Mouse (Mus musculus) lung, postnatal 0 days (tissue): ENCODE data around the gene Mex3d. TPM values are rescaled to one million over a fixed set of nuclear protein-coding genes. Genes with fewer than 3 reads are reported as not detected.

Source experiments
- ATAC-seq: fragments of 200-750 bp; cut with Nextera tagmentation; 2 replicates; pipeline ENCODE4 v1.8.0; 2017; ENCODE audit warnings: moderate library complexity
- DNase-seq: peaks from one replicate; pipeline ENCODE4 v3.0.0-alpha.2; 2016; ENCODE audit warnings: low spot score
- H3K27ac ChIP-seq: fragments of 300-500 bp; sonication (generic); 2 replicates; pipeline ENCODE4 v1.5.1; 2014; ENCODE audit warnings: antibody characterized with exemption, mild to moderate bottlenecking, low read length, mixed read lengths
- H3K27me3 ChIP-seq: fragments of 300-500 bp; sonication (generic); replicated peaks from 2 replicates; pipeline ENCODE4 v1.6.1; 2014; ENCODE audit warnings: low read length, mixed read lengths; ENCODE audit not compliant: insufficient read depth
- H3K36me3 ChIP-seq: fragments of 300-500 bp; sonication (generic); 2 replicates; pipeline ENCODE4 v1.6.1; 2014; ENCODE audit warnings: low read length, mixed read lengths; ENCODE audit not compliant: insufficient read depth
- H3K4me1 ChIP-seq: fragments of 300-500 bp; sonication (generic); 2 replicates; pipeline ENCODE4 v1.6.1; 2014; ENCODE audit warnings: antibody characterized with exemption, low read depth, low read length, mixed read lengths; ENCODE audit not compliant: insufficient read depth
- H3K4me2 ChIP-seq: fragments of 300-500 bp; sonication (generic); replicated peaks from 2 replicates; pipeline ENCODE4 v1.6.1; 2014; ENCODE audit warnings: low read depth, mild to moderate bottlenecking, low read length, moderate library complexity, mixed read lengths
- H3K4me3 ChIP-seq: fragments of 300-500 bp; sonication (generic); 2 replicates; pipeline ENCODE4 v1.5.1; 2014; ENCODE audit warnings: low read depth, low read length
- H3K9ac ChIP-seq: fragments of 300-500 bp; sonication (generic); replicated peaks from 2 replicates; pipeline ENCODE4 v1.6.1; 2014; ENCODE audit warnings: low read depth, mild to moderate bottlenecking
- H3K9me3 ChIP-seq: fragments of 300-500 bp; sonication (generic); 2 replicates; pipeline ENCODE4 v1.6.1; 2016; ENCODE audit warnings: low read length, mixed read lengths
- CTCF ChIP-seq: IDR thresholded peaks from 2 replicates; pipeline ENCODE4 v1.5.1; 2016; ENCODE audit warnings: antibody characterized with exemption, mild to moderate bottlenecking
- EP300 ChIP-seq: IDR thresholded peaks from 2 replicates; pipeline ENCODE4 v1.6.1; 2016; ENCODE audit warnings: antibody characterized with exemption, mild to moderate bottlenecking, control low read depth
- WGBS: fragments of 180-500 bp; shearing (Covaris S2); extraction: QIAGEN DNeasy Blood & Tissue Kit; methylation state at CpG from one replicate; pipeline ENCODE4 v1.1.7; 2014; 5-methylcytosine and 5-hydroxymethylcytosine counted together
- polyA plus RNA-seq: library from polyadenylated mRNA; unstranded; fragments of >200 nt; fragmentation: Nextera tagmentation; extraction: Ambion mirVana; gene quantifications from 2 replicates; pipeline ENCODE4 v1.2.1, GENCODE M21; 2015

Mex3d gene
- polyA plus RNA-seq, 1 experiment from 2014 or later, result 6.0 TPM

- 37% methylated on average over 5 of the region's 5 CpGs for WGBS
- TF ChIP-seq CTCF (no peak), EP300 (no peak)
- no peaks in the 10 kb centered on the region for H3K27me3 ChIP-seq
- no peak overlapping the region for H3K4me2 ChIP-seq
- H3K4me1 ChIP-seq, result no peaks in the 10 kb centered on the region
- DNase-seq (no peak), ATAC-seq (no peak)
- no peaks in the 10 kb centered on the region for H3K9me3 ChIP-seq
- H3K27ac ChIP-seq, result no peak overlapping the region
- no peak overlapping the region for H3K4me3 ChIP-seq
- no peak overlapping the region for H3K9ac ChIP-seq
- H3K36me3 ChIP-seq, result no peaks in the 10 kb centered on the region
These were observed 19.5 kb downstream of the Mex3d start for GRCm38 (mm10) chr10:80367954-80368353.

DNA sequence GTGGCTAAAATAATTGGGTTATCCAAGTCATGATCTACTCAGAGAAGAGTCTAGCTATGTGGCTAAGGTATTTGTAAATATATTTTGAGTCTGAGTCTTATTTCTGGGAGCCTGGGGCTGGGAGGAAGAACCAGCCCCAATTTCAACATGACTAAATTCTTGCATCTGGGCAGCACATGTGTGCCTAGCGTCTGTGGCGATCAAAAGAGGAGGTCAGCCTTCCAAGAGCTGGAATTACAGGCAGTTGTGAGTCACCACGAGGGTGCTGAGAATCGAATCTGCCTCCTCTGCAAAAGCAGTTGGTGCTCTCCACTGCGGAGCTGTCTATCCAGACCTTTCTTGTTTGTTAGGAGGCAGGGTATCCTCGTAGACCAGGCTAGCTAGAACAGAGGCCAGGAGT lies 21.7 kb downstream of the Mex3d start:
- no peaks in the 10 kb centered on the region for H3K36me3 ChIP-seq
- H3K9me3 ChIP-seq, result no peaks in the 10 kb centered on the region
- DNase-seq (no peak), ATAC-seq (no peak)
- no peaks in the 10 kb centered on the region for H3K27me3 ChIP-seq
- no peak for TF ChIP-seq EP300
- TF ChIP-seq CTCF, result no peak
- H3K4me1 ChIP-seq, result no peaks in the 10 kb centered on the region
- 63% methylated on average over 6 of the region's 6 CpGs for WGBS
- H3K27ac ChIP-seq, result no peak overlapping the region
- H3K9ac ChIP-seq, result no peak overlapping the region
- H3K4me3 ChIP-seq, result no peak overlapping the region
- no peak overlapping the region for H3K4me2 ChIP-seq

GRCm38 (mm10) chr10:80363734-80364133 lies 23.7 kb downstream of the Mex3d start:
- Histone ChIP-seq H3K4me3 (no peak overlapping the region), H3K4me2 (no peak overlapping the region), H3K9me3 (no peaks in the 10 kb centered on the region), H3K9ac (no peak overlapping the region), H3K27me3 (0 out of 2 replicates have a peak, but pooled peaks cover under 1% of the 10 kb centered on the region), H3K4me1 (no peaks in the 10 kb centered on the region), H3K27ac (no peak overlapping the region), H3K36me3 (no peaks in the 10 kb centered on the region)
- WGBS, result 43% methylated on average over 6 of the region's 6 CpGs
- DNase-seq, result no peak
- ATAC-seq, result no peak
- TF ChIP-seq EP300, result no peak
- no peak for TF ChIP-seq CTCF

DNA sequence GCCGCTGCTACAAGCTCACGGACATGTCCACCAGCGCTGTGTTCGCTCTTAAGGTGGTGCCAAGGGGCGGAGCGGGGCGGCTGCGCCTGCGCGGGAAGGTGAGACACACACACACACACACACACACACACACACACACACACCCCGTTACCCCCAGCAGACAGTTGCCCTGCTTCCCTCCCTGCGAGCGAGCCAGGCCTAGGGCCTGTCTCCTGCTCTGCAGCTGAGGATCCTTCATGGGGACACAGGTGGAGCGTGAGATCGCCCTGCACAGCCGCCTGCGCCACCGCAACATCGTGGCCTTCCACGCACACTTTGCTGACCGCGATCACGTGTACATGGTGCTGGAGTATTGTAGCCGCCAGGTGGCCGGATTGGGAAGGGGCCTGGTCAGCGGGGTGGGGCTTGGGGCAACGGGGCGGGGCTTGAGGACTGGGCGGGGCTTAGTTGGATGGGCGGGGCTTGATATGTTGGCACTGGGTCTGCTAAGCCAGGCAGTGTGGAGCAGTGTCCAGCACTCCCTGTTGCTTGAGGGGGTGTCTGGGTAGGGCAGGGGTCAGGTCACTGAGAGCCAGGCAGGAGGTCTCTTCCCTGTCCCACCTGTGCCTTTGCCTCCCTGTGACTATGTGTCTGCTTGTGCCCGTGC lies 29.3 kb downstream of the Mex3d start:
- H3K36me3 ChIP-seq, result no peaks in the 10 kb centered on the region
- ATAC-seq, result peak; percentile 75
- H3K4me1 ChIP-seq, result no peaks in the 10 kb centered on the region
- no peak overlapping the region for H3K9ac ChIP-seq
- peak overlapping the region; percentile 39 for H3K4me2 ChIP-seq
- no peak overlapping the region for H3K4me3 ChIP-seq
- whole genome bisulfite sequencing, result 7% methylated on average over 29 of the region's 31 CpGs
- H3K27ac ChIP-seq, result no peak overlapping the region
- H3K9me3 ChIP-seq, result no peaks in the 10 kb centered on the region
- DNase-seq, result peak; percentile 52
- peaks cover 41% of the 10 kb centered on the region for H3K27me3 ChIP-seq
- TF ChIP-seq CTCF, result peak; percentile 41; the same call in 1 of the 2 replicates
- no peak for TF ChIP-seq EP300

DNA sequence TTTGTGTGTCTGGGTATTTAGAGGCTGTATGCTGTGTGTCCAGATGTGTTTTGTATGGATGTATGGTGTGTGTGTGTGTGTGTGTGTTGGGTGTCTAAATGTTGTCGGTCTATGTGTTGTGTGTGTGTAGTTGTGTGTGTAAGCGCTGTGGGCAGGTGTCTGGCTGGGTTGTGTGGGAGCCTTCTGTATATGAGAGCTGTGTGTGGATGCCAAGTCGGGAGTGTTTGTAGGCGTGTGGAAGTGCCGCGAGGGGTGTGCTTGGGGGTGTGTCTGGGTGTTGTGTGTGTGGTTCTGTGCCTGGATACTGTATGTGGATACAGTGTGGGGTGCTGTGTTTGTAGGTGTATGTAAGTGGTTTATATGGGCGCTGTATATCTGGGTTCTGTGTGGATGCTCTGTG lies 30.1 kb downstream of the Mex3d start:
- H3K36me3 ChIP-seq, result no peaks in the 10 kb centered on the region
- H3K4me2 ChIP-seq, result peak overlapping the region; percentile 39
- peaks cover 41% of the 10 kb centered on the region for H3K27me3 ChIP-seq
- DNase-seq, result no peak
- no peak overlapping the region for H3K4me3 ChIP-seq
- H3K27ac ChIP-seq, result no peak overlapping the region
- 28% methylated on average over 7 of the region's 7 CpGs for WGBS
- no peak for ATAC-seq
- no peak for TF ChIP-seq EP300
- no peak for TF ChIP-seq CTCF
- H3K9me3 ChIP-seq, result no peaks in the 10 kb centered on the region
- no peaks in the 10 kb centered on the region for H3K4me1 ChIP-seq
- no peak overlapping the region for H3K9ac ChIP-seq

GRCm38 (mm10) chr10:80356737-80357136 lies 30.7 kb downstream of the Mex3d start:
- ATAC-seq, result no peak
- no peak for DNase-seq
- no peaks in the 10 kb centered on the region for H3K36me3 ChIP-seq
- peaks cover 41% of the 10 kb centered on the region for H3K27me3 ChIP-seq
- no peak overlapping the region for H3K27ac ChIP-seq
- H3K4me2 ChIP-seq, result peak overlapping the region; percentile 19
- no peak overlapping the region; the same call in 1 of the 2 replicates for H3K4me3 ChIP-seq
- TF ChIP-seq EP300 (no peak), CTCF (no peak)
- no peaks in the 10 kb centered on the region for H3K4me1 ChIP-seq
- no peak overlapping the region for H3K9ac ChIP-seq
- H3K9me3 ChIP-seq, result no peaks in the 10 kb centered on the region
- 3% methylated on average over 33 of the region's 34 CpGs for WGBS
